Mouse (Mus musculus) neural tube, embryonic 14.5 days (tissue): ENCODE measurements at regions not wholly inside any gene's neighbourhood (a gene's known extent, or its start where the extent isn't known, plus 50 kb on each side); places are given as distances from the start of the nearest gene placed in this dataset.

ENCODE experiments used
- ATAC-seq: fragments of 200-750 bp; cut with Nextera tagmentation; 2 replicates; pipeline ENCODE4 v1.8.0; 2017; ENCODE audit warnings: low read depth, mild to moderate bottlenecking, moderate TSS enrichment, moderate library complexity
- H3K27ac ChIP-seq: fragments of 300-500 bp; sonication (generic); 2 replicates; pipeline ENCODE4 v1.5.1; 2014; ENCODE audit warnings: low read depth, mild to moderate bottlenecking, control low read depth, low read length, moderate library complexity, mixed read lengths
- H3K27me3 ChIP-seq: fragments of 300-500 bp; sonication (generic); 2 replicates; pipeline ENCODE4 v1.6.1; 2014; ENCODE audit warnings: low read length; ENCODE audit not compliant: control insufficient read depth, insufficient read depth
- H3K36me3 ChIP-seq: fragments of 300-500 bp; sonication (generic); 2 replicates; pipeline ENCODE4 v1.6.1; 2014; ENCODE audit warnings: low read length, mixed read lengths; ENCODE audit not compliant: control insufficient read depth, insufficient read depth
- H3K4me1 ChIP-seq: fragments of 300-500 bp; sonication (generic); 2 replicates; pipeline ENCODE4 v1.6.1; 2014; ENCODE audit warnings: low read length; ENCODE audit not compliant: control insufficient read depth, insufficient read depth
- H3K4me2 ChIP-seq: fragments of 300-500 bp; sonication (generic); 2 replicates; pipeline ENCODE4 v1.6.1; 2014; ENCODE audit warnings: mild to moderate bottlenecking, low read depth, low read length, control low read depth
- H3K4me3 ChIP-seq: fragments of 300-500 bp; sonication (generic); 2 replicates; pipeline ENCODE4 v1.5.1; 2014; ENCODE audit warnings: low read depth, low read length, control low read depth, mixed read lengths
- H3K9ac ChIP-seq: fragments of 300-500 bp; sonication (generic); replicated peaks from 2 replicates; pipeline ENCODE4 v1.6.1; 2014; ENCODE audit warnings: low read depth, mild to moderate bottlenecking, control low read depth, low read length, mixed read lengths
- H3K9me3 ChIP-seq: fragments of 300-500 bp; sonication (generic); 2 replicates; pipeline ENCODE4 v1.6.1; 2016; ENCODE audit warnings: low read length; ENCODE audit not compliant: control insufficient read depth
- WGBS: fragments of 180-500 bp; shearing (Covaris S2); extraction: QIAGEN DNeasy Blood & Tissue Kit; methylation state at CpG from one replicate; pipeline ENCODE4 v1.1.7; 2014; 5-methylcytosine and 5-hydroxymethylcytosine counted together

- Histone ChIP-seq H3K27me3 (no peaks in the 10 kb centered on the region), H3K4me2 (peak overlapping the region; percentile 9; the same call in 1 of the 2 replicates), H3K9ac (no peak overlapping the region), H3K4me3 (no peak overlapping the region), H3K9me3 (no peaks in the 10 kb centered on the region), H3K36me3 (no peaks in the 10 kb centered on the region), H3K4me1 (no peaks in the 10 kb centered on the region; the same call in 1 of the 2 replicates), H3K27ac (peak overlapping the region; percentile 67)
- ATAC-seq: peak; percentile 85
- 28% methylated on average over 10 of the region's 10 CpGs for WGBS
Observed at GRCm38 (mm10) chr11:55974224-55974875, 66.5 kb downstream of the Nmur2 start.

DNA sequence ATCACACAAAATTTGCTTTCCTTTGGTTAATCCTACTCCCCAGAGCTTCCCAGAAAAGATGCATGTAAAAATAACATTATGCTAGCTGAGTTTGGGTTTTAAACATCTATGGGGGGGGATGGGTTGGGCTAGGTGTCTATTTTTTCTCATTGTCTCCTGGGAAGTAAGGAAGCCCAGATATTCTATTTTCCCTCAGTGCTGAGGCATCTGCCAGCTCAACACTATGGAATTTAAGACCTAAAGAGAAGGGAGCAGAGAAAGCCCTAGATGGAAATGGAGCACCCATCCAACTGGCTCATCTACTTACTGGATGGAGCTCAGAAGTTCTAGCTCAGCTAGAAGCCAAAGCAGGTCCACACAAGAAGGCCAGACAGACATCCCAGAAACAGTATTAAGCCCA is 74.2 kb downstream of the Nmur2 start:
- H3K4me3 ChIP-seq: no peak overlapping the region
- H3K9ac ChIP-seq: no peak overlapping the region
- no peaks in the 10 kb centered on the region for H3K4me1 ChIP-seq
- H3K9me3 ChIP-seq: no peaks in the 10 kb centered on the region
- no peak overlapping the region for H3K4me2 ChIP-seq
- no peak for ATAC-seq
- no peaks in the 10 kb centered on the region for H3K27me3 ChIP-seq
- H3K27ac ChIP-seq: no peak overlapping the region
- no peaks in the 10 kb centered on the region for H3K36me3 ChIP-seq

- Histone ChIP-seq H3K36me3 (no peaks in the 10 kb centered on the region), H3K27ac (no peak overlapping the region), H3K9ac (no peak overlapping the region), H3K9me3 (no peaks in the 10 kb centered on the region), H3K4me3 (no peak overlapping the region), H3K4me1 (no peaks in the 10 kb centered on the region), H3K27me3 (no peaks in the 10 kb centered on the region), H3K4me2 (no peak overlapping the region)
- ATAC-seq: peak; percentile 65; the same call in 1 of the 2 replicates
- 19% methylated on average over 1 of the region's 1 CpGs for WGBS
Observed at GRCm38 (mm10) chr11:55958372-55958771, 82.4 kb downstream of the Nmur2 start.

DNA sequence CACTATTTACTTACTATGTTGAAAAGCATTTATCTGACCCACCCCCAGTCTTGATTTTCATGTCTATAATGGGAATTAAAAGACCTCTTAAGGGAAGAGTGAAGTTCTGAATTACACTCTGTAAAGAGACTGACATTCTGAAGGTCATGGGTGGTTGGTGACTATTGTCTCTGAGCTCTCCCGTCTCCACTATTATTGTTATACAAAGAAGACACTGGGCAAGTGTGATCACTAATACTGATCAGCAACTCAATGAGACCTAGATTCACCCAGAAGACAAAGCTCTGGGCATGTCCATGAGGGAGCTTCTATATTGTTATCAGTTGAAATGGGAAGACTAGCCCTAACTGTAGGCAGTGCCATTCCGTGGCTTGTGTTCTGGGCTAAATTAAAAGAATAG is 83.5 kb downstream of the Nmur2 start:
- no peak overlapping the region for H3K27ac ChIP-seq

GRCm38 (mm10) chr11:55953696-55954095 is 87.1 kb downstream of the Nmur2 start:
- ATAC-seq: no peak
- no peak overlapping the region for H3K9ac ChIP-seq
- H3K36me3 ChIP-seq: no peaks in the 10 kb centered on the region
- no peak overlapping the region for H3K4me2 ChIP-seq
- no peaks in the 10 kb centered on the region for H3K27me3 ChIP-seq
- no peaks in the 10 kb centered on the region for H3K9me3 ChIP-seq
- no peak overlapping the region for H3K4me3 ChIP-seq
- no peak overlapping the region for H3K27ac ChIP-seq
- WGBS: 4% methylated on average over 2 of the region's 2 CpGs
- H3K4me1 ChIP-seq: 0 out of 2 replicates have a peak, but pooled peaks cover under 1% of the 10 kb centered on the region

More for the DNA sequence above, 83.5 kb downstream of the Nmur2 start:
- no peaks in the 10 kb centered on the region for H3K36me3 ChIP-seq
- H3K9me3 ChIP-seq: no peaks in the 10 kb centered on the region
- no peak overlapping the region for H3K4me2 ChIP-seq
- ATAC-seq: no peak
- no peaks in the 10 kb centered on the region for H3K4me1 ChIP-seq
- WGBS: 56% methylated on average over 2 of the region's 2 CpGs
- no peak overlapping the region for H3K9ac ChIP-seq
- no peaks in the 10 kb centered on the region for H3K27me3 ChIP-seq
- no peak overlapping the region for H3K4me3 ChIP-seq

DNA sequence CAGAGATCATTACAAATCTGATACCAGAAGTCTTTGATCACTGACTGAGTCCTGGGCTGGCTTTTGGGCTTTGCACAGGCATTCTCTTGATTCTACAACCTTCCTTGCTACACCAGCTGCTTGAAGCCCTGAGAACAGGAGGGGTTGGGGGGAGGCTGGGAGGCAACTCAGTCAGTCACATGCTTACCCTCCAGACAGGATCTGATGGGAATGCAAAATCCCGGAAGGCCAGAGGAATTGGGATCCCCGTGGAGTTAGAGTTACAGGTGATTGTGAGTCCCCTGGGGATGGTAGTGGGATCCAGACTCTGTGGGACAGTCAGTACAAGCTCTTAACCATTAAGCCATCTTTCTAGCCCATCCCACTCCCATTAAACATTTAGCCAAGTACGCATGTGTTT is 91.2 kb downstream of the Nmur2 start:
- Histone ChIP-seq H3K9me3 (no peaks in the 10 kb centered on the region), H3K9ac (no peak overlapping the region), H3K36me3 (no peaks in the 10 kb centered on the region), H3K4me2 (no peak overlapping the region), H3K27ac (no peak overlapping the region), H3K4me1 (0 out of 2 replicates have a peak, but pooled peaks cover 5% of the 10 kb centered on the region), H3K27me3 (no peaks in the 10 kb centered on the region), H3K4me3 (no peak overlapping the region)
- ATAC-seq: no peak
- WGBS: 76% methylated on average over 3 of the region's 3 CpGs

DNA sequence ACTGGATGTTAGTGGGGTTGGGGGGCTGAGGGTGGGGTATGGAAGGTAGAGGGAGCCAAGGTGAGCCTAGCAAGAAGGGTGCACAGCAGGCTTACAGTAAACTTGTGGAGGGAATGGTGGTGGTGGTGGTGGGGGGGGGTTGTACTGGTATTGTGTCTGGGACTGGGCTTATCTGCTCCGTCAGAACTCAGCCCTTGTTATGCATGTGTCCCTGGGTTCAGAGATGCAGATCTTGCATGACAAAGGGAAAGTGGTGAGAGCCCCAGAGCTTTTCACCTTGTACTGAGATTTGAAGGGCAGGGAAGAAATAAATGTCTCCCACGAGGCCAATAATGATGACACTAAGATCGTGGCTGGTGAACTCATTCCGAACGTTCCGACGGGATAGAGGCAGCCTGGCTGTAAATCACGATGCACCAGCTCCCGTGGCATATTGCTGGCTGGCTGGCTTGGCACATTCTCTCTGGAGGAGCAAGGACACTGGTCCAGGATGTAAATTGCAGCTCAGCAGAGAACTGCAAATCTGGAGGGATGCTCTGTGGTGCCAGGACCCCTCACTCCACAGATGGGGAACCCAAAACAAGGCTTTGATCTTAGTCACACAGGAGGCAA is 94.1 kb downstream of the Nmur2 start:
- 4% methylated on average over 9 of the region's 9 CpGs for WGBS
- peak; percentile 66; the same call in 1 of the 2 replicates for ATAC-seq
- no peak overlapping the region for H3K4me2 ChIP-seq

DNA sequence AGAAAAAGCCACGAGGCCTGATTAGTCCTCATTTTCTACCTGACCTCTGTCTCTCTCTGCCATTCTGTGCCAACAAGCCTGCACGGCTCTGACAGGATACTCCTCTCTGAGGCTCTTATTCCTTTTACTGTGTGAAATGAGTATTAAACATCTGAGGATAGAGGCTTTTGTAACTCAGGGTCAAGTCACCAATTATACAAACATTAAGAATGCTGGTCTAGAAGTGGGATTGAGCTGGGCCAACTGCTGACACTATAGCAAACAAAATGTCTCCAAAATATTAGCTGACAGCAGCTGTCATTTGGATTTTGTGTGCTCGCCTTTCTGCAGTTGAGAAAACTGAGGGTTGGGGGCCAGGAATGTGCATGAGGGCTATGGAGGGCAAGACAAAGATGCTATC is 94.8 kb downstream of the Nmur2 start:
- Histone ChIP-seq H3K4me3 (no peak overlapping the region), H3K27ac (peak overlapping the region; percentile 11), H3K9ac (no peak overlapping the region), H3K4me2 (no peak overlapping the region), H3K36me3 (no peaks in the 10 kb centered on the region), H3K9me3 (no peaks in the 10 kb centered on the region), H3K4me1 (0 out of 2 replicates have a peak, but pooled peaks cover 5% of the 10 kb centered on the region), H3K27me3 (no peaks in the 10 kb centered on the region)
- whole genome bisulfite sequencing: 59% methylated on average over 3 of the region's 3 CpGs
- no peak for ATAC-seq

More for the DNA sequence above, 94.1 kb downstream of the Nmur2 start:
- H3K36me3 ChIP-seq: no peaks in the 10 kb centered on the region
- peak overlapping the region; percentile 11; the same call in 1 of the 2 replicates for H3K27ac ChIP-seq
- H3K4me3 ChIP-seq: no peak overlapping the region
- H3K9me3 ChIP-seq: no peaks in the 10 kb centered on the region
- 0 out of 2 replicates have a peak, but pooled peaks cover 5% of the 10 kb centered on the region for H3K4me1 ChIP-seq
- H3K9ac ChIP-seq: no peak overlapping the region
- H3K27me3 ChIP-seq: no peaks in the 10 kb centered on the region

GRCm38 (mm10) chr11:55939983-55940382 is 100.8 kb downstream of the Nmur2 start:
- Histone ChIP-seq H3K36me3 (no peaks in the 10 kb centered on the region), H3K4me1 (no peaks in the 10 kb centered on the region), H3K9ac (no peak overlapping the region), H3K4me2 (no peak overlapping the region), H3K27ac (no peak overlapping the region), H3K4me3 (no peak overlapping the region), H3K27me3 (no peaks in the 10 kb centered on the region), H3K9me3 (no peaks in the 10 kb centered on the region)
- ATAC-seq: no peak
- 91% methylated on average over 2 of the region's 2 CpGs for WGBS
